Mouse (Mus musculus) layer of hippocampus, postnatal 14 days (tissue): ENCODE measurements around the gene Ppp3ca. TPM values are rescaled to one million over a fixed set of nuclear protein-coding genes. Genes with fewer than 3 reads are reported as not detected.

Source experiments
- DNase-seq, 2 experiments: peaks; one replicate each; pipeline ENCODE4 v3.0.0; 2021 to 2022; ENCODE audit warnings: low spot score in 2 of 2, mixed read lengths in 1 of 2
- total RNA-seq, 2 experiments: library from RNA; stranded (reverse); gene quantifications; 2 replicates each; pipeline ENCODE4 v1.2.3; 2021

Ppp3ca gene
- total RNA-seq, 2 experiments from 2014 or later = 988 to 997 TPM

DNA sequence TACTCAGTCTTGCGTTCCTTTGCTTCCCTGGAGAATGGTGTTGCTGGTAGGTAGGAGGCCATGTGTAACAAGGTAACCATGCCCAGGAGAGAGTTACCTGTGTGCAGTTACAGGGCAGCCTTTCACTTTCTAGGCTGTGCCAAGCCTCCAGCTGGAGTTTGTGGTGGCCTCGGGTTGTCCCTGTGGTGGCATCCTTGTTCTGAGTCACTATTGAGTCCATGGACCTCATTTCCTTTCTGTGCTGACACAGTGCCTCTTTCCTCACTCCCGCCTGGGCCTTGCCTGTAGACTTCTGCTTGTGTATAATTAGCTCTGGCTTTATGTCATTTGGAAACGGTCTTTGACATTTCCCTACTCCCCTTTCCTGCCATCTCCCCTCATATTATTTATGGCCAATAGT, 226.4 kb downstream of the Ppp3ca start:
- DNase-seq = no peak

DNA sequence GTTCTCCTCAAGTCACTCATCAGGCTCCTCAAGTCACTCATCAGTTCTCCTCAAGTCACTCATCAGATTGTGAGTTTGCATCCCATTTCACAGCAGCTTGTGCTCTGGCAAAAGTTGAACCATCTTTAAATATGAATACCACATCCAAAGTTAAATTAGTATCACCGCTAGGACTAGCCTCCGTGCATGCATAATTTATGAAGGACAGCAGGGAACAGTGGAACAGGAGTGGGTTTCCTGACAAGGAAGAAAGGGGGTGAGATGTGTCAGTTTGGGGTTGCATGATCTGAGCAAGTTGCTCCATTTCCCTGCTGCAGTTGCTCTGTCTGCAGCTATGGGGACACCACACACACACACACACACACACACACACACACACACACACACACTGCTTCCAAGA, 229.8 kb downstream of the Ppp3ca start:
- no peak for DNase-seq

DNA sequence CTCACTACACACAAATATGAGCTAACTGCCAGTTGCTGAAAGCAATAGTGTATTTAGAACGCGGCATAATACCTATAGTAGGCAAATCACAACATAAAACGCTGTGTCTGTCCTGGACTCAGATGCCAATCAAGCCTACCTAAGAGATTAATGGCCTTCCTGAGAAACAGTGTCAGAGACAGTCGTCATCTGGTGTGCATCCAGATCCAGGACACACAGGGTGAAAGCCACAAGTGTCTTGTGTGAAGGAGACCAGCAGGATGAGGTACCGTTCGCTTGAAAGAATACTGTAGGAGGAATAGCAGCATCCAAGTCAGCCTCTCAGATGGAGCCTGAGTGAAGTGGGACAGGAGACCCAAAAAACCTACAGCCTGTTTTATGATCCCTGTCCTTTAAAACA, 231.1 kb downstream of the Ppp3ca start:
- no peak for DNase-seq

DNA sequence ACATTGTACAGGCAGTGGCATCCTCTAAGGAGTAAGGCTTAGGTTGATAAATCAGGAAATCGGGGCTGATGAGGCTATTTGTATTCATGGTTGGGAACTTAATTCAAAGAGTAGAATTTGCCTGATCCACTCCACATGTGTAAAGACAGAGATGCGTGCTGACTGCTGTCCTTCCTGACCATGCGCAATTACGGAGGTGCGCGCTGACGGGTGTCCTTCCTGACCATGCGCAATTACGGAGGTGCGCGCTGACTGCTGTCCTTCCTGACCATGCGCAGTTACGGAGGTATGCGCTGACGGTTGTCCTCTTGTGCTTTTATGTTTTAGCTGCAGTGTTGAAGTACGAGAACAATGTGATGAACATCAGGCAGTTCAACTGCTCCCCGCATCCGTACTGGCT, 232.9 kb downstream of the Ppp3ca start:
- DNase-seq = no peak

DNA sequence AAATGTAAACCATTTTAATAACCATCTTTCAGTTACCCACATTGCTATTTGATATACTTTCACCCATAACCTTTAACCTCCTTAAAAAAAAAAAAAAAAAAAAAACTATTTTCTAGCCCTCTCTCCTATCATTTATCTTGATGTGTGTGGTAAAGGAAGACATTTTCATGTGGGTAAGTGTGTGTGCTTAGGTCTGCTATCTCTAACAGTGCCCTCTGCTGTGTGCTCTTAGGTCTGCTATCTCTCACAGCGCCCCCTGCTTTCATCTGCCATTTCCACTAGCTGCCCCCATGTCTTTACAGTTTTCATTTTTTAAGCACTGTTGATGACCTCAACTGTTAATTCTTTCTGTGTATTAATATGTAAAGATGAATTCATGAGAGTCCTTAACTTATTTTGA, 235.7 kb downstream of the Ppp3ca start:
- DNase-seq = no peak

DNA sequence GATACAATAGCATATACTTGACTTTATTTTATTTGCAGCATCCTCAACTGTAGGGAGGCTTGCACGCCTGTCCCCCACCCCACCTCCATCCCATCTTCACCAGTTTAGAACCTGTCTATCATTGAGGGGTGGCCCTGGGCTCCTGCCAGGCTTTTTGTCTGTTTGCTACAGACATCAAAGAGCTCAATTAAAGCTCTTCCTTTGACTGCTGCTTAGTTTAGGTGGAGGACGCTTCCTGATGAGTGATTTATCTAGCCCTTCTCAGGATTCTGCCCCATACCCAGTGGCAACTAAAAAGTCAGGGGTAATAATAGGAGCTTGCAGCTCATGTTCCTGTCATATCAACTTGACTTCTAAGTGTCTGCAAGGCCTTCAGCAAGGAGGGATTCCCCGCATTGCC, 239.6 kb downstream of the Ppp3ca start:
- no peak for DNase-seq

DNA sequence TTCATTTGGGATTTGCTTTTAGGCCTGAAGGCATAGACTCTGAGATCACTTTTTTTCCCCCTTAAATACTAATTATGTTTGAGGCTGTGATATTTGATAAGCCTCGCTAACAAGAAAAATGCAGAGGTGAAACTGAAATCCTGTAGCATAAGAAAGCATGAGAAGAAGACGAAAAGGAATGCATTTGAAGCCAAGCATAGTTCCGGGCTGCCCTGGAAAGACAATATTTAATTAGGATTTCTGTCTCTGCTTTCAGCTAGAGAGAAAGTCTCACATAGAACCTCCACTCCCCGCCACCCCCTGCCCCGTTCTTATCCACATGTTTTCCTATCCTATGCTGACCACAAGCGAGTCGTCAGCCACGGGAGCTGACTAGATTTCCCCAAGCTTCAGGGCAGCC, 241.4 kb downstream of the Ppp3ca start:
- no peak for DNase-seq

DNA sequence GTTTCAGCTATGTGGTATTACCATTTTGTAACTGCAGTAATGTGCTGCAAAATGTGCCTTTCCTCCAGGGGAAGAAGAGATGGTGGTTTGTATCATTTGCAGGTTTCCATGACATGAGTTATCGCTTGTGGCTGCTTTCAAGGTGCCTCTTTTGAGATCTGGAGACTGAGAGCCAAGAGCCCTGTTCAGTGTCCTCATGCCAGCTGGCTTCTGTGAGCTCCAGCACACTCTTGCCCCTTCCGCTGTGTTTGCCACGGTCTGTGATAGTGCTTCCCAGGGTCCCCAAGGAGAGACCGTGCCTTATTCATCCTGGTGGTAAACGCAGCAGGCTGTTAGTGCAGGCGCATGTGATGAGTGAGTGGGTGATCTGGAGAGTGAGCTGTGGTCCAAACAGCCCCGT, 247.2 kb downstream of the Ppp3ca start:
- no peak for DNase-seq

DNA sequence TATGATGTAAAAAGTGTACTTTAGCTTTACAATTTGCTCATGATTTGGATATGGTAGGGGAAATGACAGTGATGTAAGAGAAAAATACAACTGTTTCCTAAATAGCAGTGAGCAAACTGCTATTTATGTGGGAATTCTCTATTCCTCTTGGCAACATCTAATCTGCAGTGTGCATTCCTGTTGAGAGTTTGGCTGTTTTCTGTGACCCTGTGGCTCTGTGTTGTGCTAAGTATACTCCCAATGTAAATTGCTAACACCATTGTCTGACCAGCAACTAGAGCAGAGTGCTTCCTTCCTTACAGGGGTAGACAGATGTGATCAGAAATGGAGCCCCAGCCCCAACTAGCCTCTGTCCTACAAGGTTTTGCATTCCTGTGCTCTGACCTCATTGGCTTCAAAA, 263.1 kb downstream of the Ppp3ca start:
- no peak for DNase-seq

DNA sequence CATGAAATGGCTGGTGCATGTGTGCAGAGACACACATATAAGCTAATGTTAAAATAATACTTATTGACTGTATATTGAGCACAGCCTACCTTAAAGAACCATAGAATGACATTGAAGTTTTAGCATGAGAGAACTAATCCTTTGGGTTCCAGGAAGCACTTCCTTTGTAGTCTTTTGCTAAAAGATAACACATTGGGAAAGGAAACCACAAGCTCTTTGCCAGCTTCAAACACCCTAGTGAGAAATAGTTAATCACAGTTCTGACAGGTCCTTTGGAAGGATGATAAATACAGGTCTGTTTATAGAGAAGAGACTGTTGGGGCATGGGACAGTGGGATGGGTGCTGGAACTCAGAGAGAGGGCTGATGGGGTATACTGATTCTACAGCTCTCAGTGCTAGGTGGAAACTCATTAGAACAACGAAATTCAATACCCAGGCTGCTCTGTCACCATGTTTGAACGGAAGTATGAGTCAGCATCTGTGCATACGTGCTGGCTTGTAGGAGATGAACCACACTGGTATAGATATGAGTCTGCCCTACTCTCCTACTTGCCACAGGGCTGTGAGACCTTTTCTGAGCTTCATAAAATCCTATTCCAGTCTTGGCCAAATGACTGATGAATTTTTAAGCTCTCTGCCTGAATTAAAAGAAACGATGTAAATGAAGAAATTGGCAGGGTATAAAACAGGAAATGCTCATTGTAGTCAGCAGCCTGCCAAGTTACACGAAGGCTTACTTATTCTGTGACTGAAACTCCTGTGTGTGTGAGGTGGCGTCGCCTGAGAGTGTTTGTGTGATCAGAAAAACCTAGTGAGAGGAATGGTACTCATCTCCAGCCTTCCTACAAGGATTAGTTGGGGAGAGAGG, 271.0 kb downstream of the Ppp3ca start:
- no peak for DNase-seq

DNA sequence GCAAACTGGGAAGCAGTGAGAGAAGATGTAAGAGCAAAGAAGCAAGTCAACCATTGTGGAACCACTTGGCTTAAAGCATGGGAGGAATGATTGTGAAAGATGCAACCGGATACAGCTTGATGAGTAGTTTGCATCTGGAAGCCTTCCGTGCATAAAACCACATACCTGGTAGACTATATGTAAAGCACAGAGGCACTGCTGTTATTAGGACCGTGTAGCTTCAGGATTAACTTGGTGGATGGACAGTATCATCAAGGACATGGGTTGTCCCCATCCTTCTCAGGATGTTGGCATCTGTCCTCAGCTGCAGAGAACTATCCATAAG, 271.6 kb downstream of the Ppp3ca start:
- DNase-seq = no peak

DNA sequence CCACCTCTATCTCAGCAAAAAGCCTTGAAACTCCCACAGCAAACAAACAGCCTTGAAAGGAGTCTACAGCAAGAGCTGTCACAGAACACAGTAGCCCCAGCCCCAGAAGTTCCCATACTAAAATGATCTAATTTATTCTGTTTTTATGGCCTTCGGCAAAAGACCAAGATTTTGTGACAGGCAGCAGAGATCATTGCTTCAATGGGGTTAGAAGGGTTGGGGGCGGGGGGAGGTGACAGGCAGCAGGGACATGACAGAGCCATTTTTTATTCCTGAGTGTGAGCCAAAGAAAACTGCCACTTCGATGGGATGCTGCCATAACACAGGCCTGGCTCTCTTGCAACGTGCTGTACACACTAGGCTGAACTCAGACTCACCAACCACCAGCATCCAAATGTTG, 275.6 kb downstream of the Ppp3ca start:
- no peak for DNase-seq

DNA sequence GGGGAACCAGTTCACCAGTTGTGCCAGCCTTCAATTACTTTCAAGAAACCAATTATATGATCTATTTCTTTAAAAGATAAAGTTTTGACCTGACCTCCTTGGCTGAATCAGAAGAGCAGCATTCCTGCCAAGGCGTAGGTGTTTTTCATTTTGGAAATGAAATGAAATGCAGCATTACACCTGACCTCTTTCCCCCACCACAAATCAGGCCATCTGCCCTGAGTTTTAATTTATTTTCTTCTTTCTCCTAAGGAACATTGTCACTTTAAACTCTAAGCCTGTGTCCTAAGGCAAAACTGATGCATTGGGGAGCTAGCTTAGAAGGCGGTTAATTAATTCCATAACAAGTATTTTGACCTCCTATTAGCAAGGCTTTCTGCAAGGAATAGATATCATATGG, 276.7 kb downstream of the Ppp3ca start:
- DNase-seq = no peak

DNA sequence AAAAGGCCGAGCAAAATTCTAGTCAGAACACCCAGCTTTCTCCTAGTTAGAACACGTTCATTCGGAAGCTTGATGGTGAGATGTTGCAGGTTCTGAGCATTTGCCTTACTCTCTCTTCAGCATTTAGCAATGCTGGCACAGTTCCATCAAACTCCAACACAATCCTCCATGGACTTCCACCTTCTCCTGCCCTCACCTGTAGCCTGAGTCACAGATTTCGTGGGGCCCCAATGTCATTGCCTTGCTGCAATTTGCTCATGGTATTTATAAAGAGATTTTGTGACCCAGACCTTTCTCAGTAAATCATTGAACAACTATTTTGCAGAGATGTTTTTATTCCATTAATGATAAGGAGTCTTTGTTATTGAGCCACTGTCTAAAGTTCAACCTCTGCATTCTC, 278.2 kb downstream of the Ppp3ca start:
- DNase-seq = no peak

DNA sequence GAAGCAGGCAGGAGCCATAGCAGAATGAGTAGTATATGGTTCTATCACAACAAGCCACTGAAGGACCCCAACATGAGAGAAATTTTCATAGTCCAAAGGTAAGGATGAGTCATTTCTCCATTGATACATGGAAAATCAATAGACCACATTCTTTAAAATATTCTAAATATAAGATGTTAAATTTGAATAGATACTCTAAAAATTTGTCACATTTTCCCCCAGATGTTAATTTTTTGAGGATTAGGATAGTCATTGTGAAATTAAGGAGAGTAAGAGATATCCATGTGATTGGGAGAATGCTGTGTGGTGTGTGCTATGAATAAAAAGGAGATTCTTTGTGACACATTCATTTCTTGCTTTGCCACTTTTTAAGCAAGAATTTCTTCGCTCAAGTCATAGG, 281.9 kb downstream of the Ppp3ca start:
- no peak for DNase-seq

DNA sequence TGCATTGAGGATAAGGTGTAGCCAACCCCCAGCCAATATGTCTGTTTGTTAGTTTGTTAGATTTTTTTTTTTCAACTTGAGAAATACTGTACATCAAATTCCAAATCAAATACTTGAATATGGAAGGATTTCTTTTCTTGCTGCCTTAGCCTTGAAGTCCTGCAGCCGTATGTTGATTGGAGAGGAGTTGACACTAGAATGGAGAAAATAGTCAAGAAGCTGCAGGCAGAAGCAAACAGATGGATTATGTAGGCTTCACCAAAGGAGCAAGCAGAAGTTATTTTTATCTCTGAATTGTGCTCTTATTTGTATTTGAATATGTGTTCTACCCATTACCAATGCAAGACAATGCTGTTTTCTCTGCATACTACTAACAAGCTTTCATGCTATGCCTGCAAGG, 282.9 kb downstream of the Ppp3ca start:
- DNase-seq = no peak

DNA sequence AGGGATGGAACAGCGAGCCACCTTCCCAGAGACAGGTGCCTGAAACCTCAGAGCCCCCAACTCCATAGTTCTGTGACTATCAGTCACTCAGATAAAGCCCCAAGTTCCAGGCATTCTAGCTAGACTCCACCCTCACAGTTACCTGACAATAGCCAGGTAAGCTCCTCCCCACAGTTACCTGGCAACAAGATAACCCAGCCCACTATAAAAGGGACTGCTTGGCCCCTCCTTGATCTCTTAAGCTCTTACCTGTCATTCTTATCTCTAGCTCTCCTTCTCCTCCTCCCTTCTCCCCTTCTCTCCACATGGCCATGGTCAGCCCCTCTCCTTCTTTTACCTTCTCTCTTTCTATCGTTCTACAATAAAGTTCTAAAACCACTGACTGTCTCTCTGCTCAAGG, 285.1 kb downstream of the Ppp3ca start:
- no peak for DNase-seq

DNA sequence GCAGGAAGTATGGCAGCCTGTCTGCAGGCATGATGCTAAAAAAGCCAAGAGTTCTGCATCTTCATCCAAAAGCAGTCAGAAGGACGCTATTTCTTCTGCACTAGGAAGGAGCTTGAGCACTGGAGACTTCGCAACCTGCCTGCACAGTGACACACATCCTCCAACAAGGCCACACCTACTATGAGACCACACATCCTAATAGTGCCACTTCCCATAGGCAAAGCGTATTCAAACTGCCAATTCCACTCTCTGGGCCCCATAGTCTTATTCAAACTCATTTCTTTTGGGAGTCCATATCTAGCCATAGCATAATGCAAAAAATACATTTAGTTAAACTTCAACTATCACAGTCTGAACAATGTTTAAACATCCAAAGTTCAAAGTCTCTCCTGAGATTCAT, 290.4 kb downstream of the Ppp3ca start:
- DNase-seq = no peak

DNA sequence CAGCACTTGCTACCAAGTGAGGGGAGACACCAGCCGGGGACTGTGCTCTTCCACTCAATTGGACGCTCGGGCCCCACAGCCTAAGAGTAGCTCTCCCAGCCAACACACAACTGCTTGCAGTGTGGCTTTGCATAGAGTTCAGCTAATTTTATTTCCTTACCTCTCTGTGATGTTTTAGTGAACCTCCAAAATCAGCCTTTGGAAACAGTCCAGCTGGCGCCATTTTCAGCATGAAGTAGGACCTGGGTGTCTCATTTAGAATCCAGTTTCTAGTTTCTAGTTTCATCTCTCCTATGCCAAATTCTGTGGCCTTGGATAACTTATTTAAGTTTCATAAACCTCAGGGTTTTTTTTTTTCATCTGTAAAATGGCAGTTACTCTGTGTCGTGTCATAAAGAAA, 296.9 kb downstream of the Ppp3ca start:
- DNase-seq = no peak

DNA sequence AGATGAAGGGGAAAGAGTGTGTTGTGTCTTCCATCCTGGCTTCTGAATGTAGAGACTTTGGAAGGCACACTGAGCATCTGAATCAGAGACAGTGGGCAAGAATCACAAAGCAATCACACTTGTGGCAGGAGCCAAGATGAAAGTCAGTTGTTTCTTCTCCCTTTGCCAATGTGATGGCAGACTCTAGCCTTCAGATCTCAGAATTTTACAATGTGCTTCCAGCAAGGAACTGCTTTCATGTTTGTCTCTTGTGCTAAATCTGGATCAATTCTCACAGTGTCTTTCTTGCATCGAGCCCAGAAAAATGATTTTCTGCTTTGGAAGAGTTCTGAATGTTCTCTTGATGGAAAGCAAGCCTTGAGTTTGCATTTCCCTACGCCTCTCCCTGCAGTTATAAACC, 297.6 kb downstream of the Ppp3ca start:
- no peak for DNase-seq

DNA sequence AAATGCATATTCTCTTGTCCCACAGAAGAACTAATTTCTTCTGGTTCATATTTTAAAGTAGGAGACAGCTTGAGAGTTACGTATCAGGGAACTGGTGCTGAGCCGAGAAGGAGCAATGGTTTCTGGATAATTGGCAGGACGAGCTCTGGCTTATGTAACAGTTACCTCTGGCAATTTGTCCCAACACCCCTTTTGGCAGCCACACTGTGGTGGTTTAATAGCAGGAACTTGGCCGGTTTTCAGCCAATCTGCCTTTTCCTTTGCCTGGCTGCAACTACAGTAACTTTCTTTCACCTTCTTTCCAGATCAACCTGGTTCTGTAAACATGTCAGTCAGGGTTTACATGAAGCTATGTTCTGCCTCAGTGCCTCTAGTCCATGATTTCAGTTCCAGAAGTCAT, 299.9 kb downstream of the Ppp3ca start:
- peak; percentile 43 to 76 for DNase-seq

DNA sequence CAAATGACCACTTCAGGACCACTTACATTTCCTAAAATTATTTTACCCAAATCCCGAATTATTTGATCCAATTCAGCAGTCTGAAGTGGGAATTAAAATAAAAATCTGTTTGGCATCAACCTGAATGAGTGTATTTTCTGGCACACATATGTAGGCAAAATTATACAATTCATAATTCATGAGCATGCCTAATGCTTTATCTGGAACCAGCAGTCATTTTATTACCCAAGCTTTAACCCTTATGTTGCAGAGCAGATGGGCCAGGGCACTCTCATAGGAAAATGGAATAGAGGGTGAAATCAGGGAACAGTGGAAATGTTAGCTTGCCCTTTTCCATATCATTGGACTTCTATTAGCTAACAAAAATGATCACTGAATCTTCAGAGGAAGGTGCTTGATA, 307.9 kb downstream of the Ppp3ca start:
- peak in 1 of 2 experiments; percentile 57 for DNase-seq

DNA sequence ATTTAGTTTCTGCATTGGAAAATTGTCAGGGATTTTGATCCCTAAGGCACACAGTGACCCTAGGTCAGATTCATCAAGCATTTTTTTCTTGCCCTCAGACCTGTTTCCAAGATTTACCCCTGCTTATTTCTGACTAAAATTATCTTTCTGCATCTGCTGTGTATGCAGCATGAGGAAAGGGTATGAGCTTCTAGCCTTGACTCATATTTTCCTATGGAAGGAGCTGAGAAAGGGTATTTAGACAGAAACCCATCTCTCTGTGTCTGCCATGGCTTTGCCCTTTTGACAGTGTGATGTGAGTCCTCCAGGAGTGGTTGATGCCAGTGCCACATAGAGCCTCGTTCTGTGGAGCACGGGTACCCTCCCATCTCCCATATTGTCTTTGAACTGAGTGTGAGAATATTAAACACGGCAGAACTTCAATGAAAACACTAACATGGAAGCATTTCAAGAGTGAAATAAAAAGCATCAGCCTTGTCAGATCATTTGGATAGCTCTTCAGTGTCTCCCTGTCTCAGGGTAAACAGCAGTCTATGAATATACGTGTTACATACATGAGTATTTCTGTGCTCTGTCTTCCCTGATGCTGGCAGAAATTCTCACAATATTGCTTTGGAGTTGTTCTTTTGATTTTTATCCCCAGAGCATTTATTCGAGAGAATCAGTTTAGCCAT, 311.1 kb downstream of the Ppp3ca start:
- DNase-seq = no peak
